15 mouse cellular contexts compared by ENCODE assay signal in the genomic region with DNA sequence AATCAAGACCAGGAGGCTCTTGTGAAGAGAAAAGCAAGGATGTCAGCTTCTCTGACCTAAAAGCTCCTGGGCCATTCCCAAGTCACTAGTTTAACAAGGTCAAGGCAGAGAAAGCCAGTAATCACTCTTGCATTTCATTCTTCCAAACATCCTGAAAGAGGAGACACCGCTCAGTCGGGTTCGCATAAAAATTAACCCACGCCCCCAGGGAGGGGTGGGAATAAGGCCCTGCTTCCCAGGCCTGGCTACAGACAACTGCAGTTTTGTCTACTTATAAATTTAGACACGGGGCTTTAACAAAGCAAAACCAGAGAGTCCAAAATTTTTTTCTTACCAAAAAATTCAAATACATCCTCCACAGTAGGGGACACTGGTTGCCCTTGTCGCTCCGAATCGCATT. TPM values are rescaled to one million over a fixed set of nuclear protein-coding genes. Genes with fewer than 3 reads are reported as not detected.
A peak's percentile ranks its signal among the peaks of the same experiment; 100 is the strongest.
DNase-seq lines count a peak whose midpoint lies in the region; ATAC-seq and TF ChIP-seq lines count a peak whose summit lies in the region.
"Had no signal": no experiment of that assay in that cellular context is flagged by ENCODE, and none has a peak within 500 bp of the region (broad histone marks: within the 10 kb centered on the region; RNA-seq: fewer than 3 reads in every experiment).

No protein-coding gene starts in this region.

- no peak for DNase-seq in heart, postnatal 36 days
- DNase-seq in lung, embryonic 14.5 days: peak; percentile 51
- DNase-seq in lung, postnatal 10 days: no peak
- DNase-seq in kidney, postnatal 14 days: peak; percentile 37
- DNase-seq in forebrain, embryonic 10.5 days (ENCODE audit: extremely low spot score, low spot score): no peak
- DNase-seq: adrenal gland, adult 8-10 months; cerebellum, adult 8-10 months; lung, postnatal 14 days; right cerebral cortex, adult 18-20 months; thymus, postnatal 36 days had no signal

- H3K9me3 ChIP-seq in heart, embryonic 15.5 days (replicated peaks): no peaks in the 10 kb centered on the region
- H3K9me3 ChIP-seq in lung, embryonic 14.5 days (ENCODE audit: low read depth, low read length): no peaks in the 10 kb centered on the region
- no peaks in the 10 kb centered on the region for H3K9me3 ChIP-seq in kidney, embryonic 15.5 days (replicated peaks)
- H3K9me3 ChIP-seq in forebrain, embryonic 10.5 days: no peaks in the 10 kb centered on the region
- H3K9me3 ChIP-seq: midbrain, embryonic 12.5 days had no signal

- WGBS in heart, embryonic 15.5 days: 69% methylated on average over 8 of the region's 8 CpGs
- WGBS in lung, embryonic 14.5 days: 60% methylated on average over 8 of the region's 8 CpGs
- 58% methylated on average over 8 of the region's 8 CpGs for WGBS in kidney, embryonic 15.5 days
- 91% methylated on average over 8 of the region's 8 CpGs for WGBS in forebrain, embryonic 10.5 days

- peaks cover 62% of the 10 kb centered on the region for H3K36me3 ChIP-seq in heart, embryonic 15.5 days
- H3K36me3 ChIP-seq in lung, embryonic 14.5 days (ENCODE audit: insufficient read depth): peaks cover 78% of the 10 kb centered on the region
- H3K36me3 ChIP-seq in kidney, embryonic 15.5 days: peaks cover 91% of the 10 kb centered on the region
- peaks cover 99% of the 10 kb centered on the region for H3K36me3 ChIP-seq in forebrain, embryonic 10.5 days (replicated peaks)

- 0 out of 2 replicates have a peak overlapping the region, but pooled peaks have one; percentile 2 for H3K27ac ChIP-seq in heart, embryonic 15.5 days
- peak overlapping the region; percentile 91 for H3K27ac ChIP-seq in lung, embryonic 14.5 days (ENCODE audit: low read depth)
- peak overlapping the region; percentile 82 for H3K27ac ChIP-seq in kidney, embryonic 15.5 days
- no peak overlapping the region for H3K27ac ChIP-seq in forebrain, embryonic 10.5 days
- H3K27ac ChIP-seq: midbrain, embryonic 12.5 days had no signal

- H3K4me2 ChIP-seq in heart, embryonic 15.5 days: no peak overlapping the region
- no peak overlapping the region for H3K4me2 ChIP-seq in lung, embryonic 14.5 days
- no peak overlapping the region for H3K4me2 ChIP-seq in kidney, embryonic 15.5 days
- H3K4me2 ChIP-seq: midbrain, embryonic 12.5 days had no signal

- intact Hi-C loops in heart, postnatal 36 days (cut with DNase I): no loop called here

- H3K27me3 ChIP-seq in heart, embryonic 15.5 days: no peaks in the 10 kb centered on the region
- no peaks in the 10 kb centered on the region for H3K27me3 ChIP-seq in lung, embryonic 14.5 days (ENCODE audit: insufficient read depth, low read length)
- H3K27me3 ChIP-seq in kidney, embryonic 15.5 days: no peaks in the 10 kb centered on the region
- no peaks in the 10 kb centered on the region for H3K27me3 ChIP-seq in forebrain, embryonic 10.5 days (ENCODE audit: poor library complexity, severe bottlenecking)
- H3K27me3 ChIP-seq: midbrain, embryonic 12.5 days had no signal

- H3K9ac ChIP-seq in heart, embryonic 15.5 days: no peak overlapping the region
- H3K9ac ChIP-seq in lung, embryonic 14.5 days: no peak overlapping the region
- no peak overlapping the region for H3K9ac ChIP-seq in kidney, embryonic 15.5 days
- H3K9ac ChIP-seq: midbrain, embryonic 12.5 days had no signal

- H3K4me3 ChIP-seq in heart, embryonic 15.5 days: no peak overlapping the region
- no peak overlapping the region for H3K4me3 ChIP-seq in lung, embryonic 14.5 days (ENCODE audit: low read depth, low read length)
- no peak overlapping the region for H3K4me3 ChIP-seq in kidney, embryonic 15.5 days (replicated peaks)
- no peak overlapping the region for H3K4me3 ChIP-seq in forebrain, embryonic 10.5 days
- H3K4me3 ChIP-seq: midbrain, embryonic 12.5 days had no signal

- peaks cover 20% of the 10 kb centered on the region for H3K4me1 ChIP-seq in heart, embryonic 15.5 days (replicated peaks)
- H3K4me1 ChIP-seq in lung, embryonic 14.5 days (ENCODE audit: insufficient read depth): peaks cover 3% of the 10 kb centered on the region; the same call in 1 of the 2 replicates
- peaks cover 29% of the 10 kb centered on the region for H3K4me1 ChIP-seq in kidney, embryonic 15.5 days
- H3K4me1 ChIP-seq in forebrain, embryonic 10.5 days: no peaks in the 10 kb centered on the region
- H3K4me1 ChIP-seq: midbrain, embryonic 12.5 days had no signal

- no peak for TF ChIP-seq CTCF in lung, embryonic 14.5 days (IDR thresholded peaks at IDR 0.05; ENCODE audit: low read depth)

- no peak for ATAC-seq in heart, embryonic 15.5 days (replicated peaks; ENCODE audit: insufficient number of reproducible peaks, insufficient read depth, low FRiP score, low read depth)
- no peak for ATAC-seq in lung, embryonic 14.5 days (ENCODE audit: insufficient read depth)
- no peak for ATAC-seq in kidney, embryonic 15.5 days (replicated peaks; ENCODE audit: low FRiP score)
- ATAC-seq: CD4-positive, CD25-positive, alpha-beta regulatory T cell, adult 4 months; forebrain, embryonic 14.5 days had no signal

RNA-seq across cellular contexts. Expression of gene Psmc1, which starts 19.0 kb away (rescaled TPM):
- polyA plus RNA-seq in heart, embryonic 15.5 days (2015; fragmentation: Nextera tagmentation; extraction: Ambion mirVana): 173 and 182 TPM in 2 replicates
- total RNA-seq in heart, postnatal 36 days (2021): 100 to 1,000 TPM; 129 to 147 TPM
- polyA plus RNA-seq in lung, embryonic 14.5 days (2014; fragmentation: Nextera tagmentation; extraction: Ambion mirVana): 308 and 325 TPM in 2 replicates
- polyA plus RNA-seq in kidney, embryonic 15.5 days (2015; fragmentation: Nextera tagmentation; extraction: Ambion mirVana): 302 and 304 TPM in 2 replicates
- polyA plus RNA-seq in forebrain, embryonic 10.5 days (2016; fragmentation: Nextera tagmentation; extraction: Ambion mirVana): 414 and 431 TPM in 2 replicates

RNA-seq across cellular contexts. Expression of gene Nrde2, which starts 30.5 kb away (rescaled TPM):
- 7.6 and 9.0 TPM in 2 replicates for polyA plus RNA-seq in heart, embryonic 15.5 days (2015; fragmentation: Nextera tagmentation; extraction: Ambion mirVana)
- 10 to 100 TPM; 10.4 to 11.5 TPM for total RNA-seq in heart, postnatal 36 days (2021)
- polyA plus RNA-seq in lung, embryonic 14.5 days (2014; fragmentation: Nextera tagmentation; extraction: Ambion mirVana): 14.5 and 16.7 TPM in 2 replicates
- polyA plus RNA-seq in kidney, embryonic 15.5 days (2015; fragmentation: Nextera tagmentation; extraction: Ambion mirVana): 18.4 and 18.9 TPM in 2 replicates
- 12.9 and 15.5 TPM in 2 replicates for polyA plus RNA-seq in forebrain, embryonic 10.5 days (2016; fragmentation: Nextera tagmentation; extraction: Ambion mirVana)

Comparison
In these comparisons a context has a peak if more than half of its experiments do, and no peak if none do; other contexts are left out.
1. DNase-seq: peak in lung, embryonic 14.5 days (single experiment) and kidney, postnatal 14 days (single experiment); none in heart, postnatal 36 days (0 of 2), lung, postnatal 10 days (single experiment) and forebrain, embryonic 10.5 days (single experiment).